21 mouse cellular contexts compared by ENCODE assay signal in genomic region chr1:131193746-131194145, GRCm38 (mm10). TPM values are rescaled to one million over a fixed set of nuclear protein-coding genes. Genes with fewer than 3 reads are reported as not detected.
A peak's percentile ranks its signal among the peaks of the same experiment; 100 is the strongest.
DNase-seq lines count a peak whose midpoint lies in the region; ATAC-seq lines count a peak whose summit lies in the region.
"Had no signal": no experiment of that assay in that cellular context is flagged by ENCODE, and none has a peak within 500 bp of the region (broad histone marks: within the 10 kb centered on the region; RNA-seq: fewer than 3 reads in every experiment).

No protein-coding gene starts in this region.

- peak; percentile 22; the same call in 1 of the 2 replicates for ATAC-seq in intestine, embryonic 16.5 days
- no peak for ATAC-seq in intestine, embryonic 15.5 days
- ATAC-seq in midbrain, embryonic 11.5 days (ENCODE audit: low FRiP score): no peak
- ATAC-seq: forebrain, embryonic 16.5 days; hindbrain, postnatal 0 days had no signal

- no peak overlapping the region for H3K9ac ChIP-seq in intestine, embryonic 16.5 days (ENCODE audit: low read depth, low read length)
- H3K9ac ChIP-seq in intestine, embryonic 15.5 days: no peak overlapping the region
- no peak overlapping the region for H3K9ac ChIP-seq in midbrain, embryonic 11.5 days (ENCODE audit: low read length)
- H3K9ac ChIP-seq: heart, embryonic 12.5 days had no signal

- H3K4me3 ChIP-seq in intestine, embryonic 16.5 days (ENCODE audit: low read length): no peak overlapping the region
- no peak overlapping the region for H3K4me3 ChIP-seq in intestine, embryonic 15.5 days (replicated peaks)
- H3K4me3 ChIP-seq in midbrain, embryonic 11.5 days (ENCODE audit: low read depth, low read length): no peak overlapping the region
- H3K4me3 ChIP-seq: embryonic facial prominence, embryonic 10.5 days; heart, embryonic 12.5 days; midbrain, embryonic 10.5 days had no signal

- WGBS in intestine, embryonic 16.5 days: 51% methylated on average over 3 of the region's 3 CpGs
- 48% methylated on average over 3 of the region's 3 CpGs for WGBS in intestine, embryonic 15.5 days
- 61% methylated on average over 3 of the region's 3 CpGs for WGBS in midbrain, embryonic 11.5 days

- no peak overlapping the region for H3K27ac ChIP-seq in intestine, embryonic 16.5 days (ENCODE audit: low read length)
- H3K27ac ChIP-seq in intestine, embryonic 15.5 days: no peak overlapping the region
- no peak overlapping the region for H3K27ac ChIP-seq in midbrain, embryonic 11.5 days (ENCODE audit: low read depth, low read length)
- H3K27ac ChIP-seq: embryonic facial prominence, embryonic 10.5 days; hindbrain, postnatal 0 days; midbrain, embryonic 10.5 days had no signal

- H3K27me3 ChIP-seq in intestine, embryonic 16.5 days (replicated peaks; ENCODE audit: control insufficient read depth, insufficient read depth, low read length): no peaks in the 10 kb centered on the region
- no peaks in the 10 kb centered on the region for H3K27me3 ChIP-seq in intestine, embryonic 15.5 days (replicated peaks)
- H3K27me3 ChIP-seq in midbrain, embryonic 11.5 days (ENCODE audit: control insufficient read depth, insufficient read depth, low read length): no peaks in the 10 kb centered on the region
- H3K27me3 ChIP-seq: heart, embryonic 12.5 days had no signal

- peaks cover 2% of the 10 kb centered on the region; the same call in 1 of the 2 replicates for H3K4me1 ChIP-seq in intestine, embryonic 16.5 days (ENCODE audit: control insufficient read depth, insufficient read depth, low read length)
- peaks cover 9% of the 10 kb centered on the region; the same call in 1 of the 2 replicates for H3K4me1 ChIP-seq in intestine, embryonic 15.5 days (replicated peaks)
- H3K4me1 ChIP-seq in midbrain, embryonic 11.5 days (ENCODE audit: control insufficient read depth, insufficient read depth, low read length): no peaks in the 10 kb centered on the region; the same call in 1 of the 2 replicates

- H3K9me3 ChIP-seq in intestine, embryonic 16.5 days (ENCODE audit: control insufficient read depth, low read length): no peaks in the 10 kb centered on the region
- no peaks in the 10 kb centered on the region for H3K9me3 ChIP-seq in intestine, embryonic 15.5 days
- no peaks in the 10 kb centered on the region for H3K9me3 ChIP-seq in midbrain, embryonic 11.5 days (ENCODE audit: control insufficient read depth, low read length)
- H3K9me3 ChIP-seq: embryonic facial prominence, embryonic 10.5 days; heart, embryonic 12.5 days; midbrain, embryonic 10.5 days had no signal

- H3K36me3 ChIP-seq in intestine, embryonic 16.5 days (ENCODE audit: control insufficient read depth, insufficient read depth, low read length): no peaks in the 10 kb centered on the region
- no peaks in the 10 kb centered on the region for H3K36me3 ChIP-seq in intestine, embryonic 15.5 days
- H3K36me3 ChIP-seq in midbrain, embryonic 11.5 days (ENCODE audit: control insufficient read depth, insufficient read depth, low read length): no peaks in the 10 kb centered on the region
- H3K36me3 ChIP-seq: embryonic facial prominence, embryonic 10.5 days; heart, embryonic 12.5 days; midbrain, embryonic 10.5 days had no signal

- H3K4me2 ChIP-seq in intestine, embryonic 16.5 days (ENCODE audit: low read depth, low read length): no peak overlapping the region
- H3K4me2 ChIP-seq in intestine, embryonic 15.5 days (replicated peaks): no peak overlapping the region
- H3K4me2 ChIP-seq in midbrain, embryonic 11.5 days: no peak overlapping the region
- H3K4me2 ChIP-seq: heart, embryonic 12.5 days had no signal

- peak; percentile 30 to 49 for DNase-seq in kidney, adult 8-10 months
- DNase-seq in kidney, postnatal 4 days: peak; percentile 39 to 51
- DNase-seq in lung, postnatal 25 days (ENCODE audit: low spot score): peak; percentile 67
- no peak for DNase-seq in midbrain, embryonic 11.5 days (ENCODE audit: low spot score, missing footprints)
- no peak for DNase-seq in adrenal gland, postnatal 4 days (ENCODE audit: low spot score in 2 of 2)
- no peak for DNase-seq in frontal cortex, postnatal 10 days (ENCODE audit: low spot score in 2 of 2)
- DNase-seq: adrenal gland, postnatal 36 days; cerebellum, adult 11 months; cerebellum, adult 9-11 months; gastrocnemius, postnatal 14 days; heart, adult 11 months; heart, postnatal 10 days; right cerebral cortex, postnatal 14 days; thymus, postnatal 14 days had no signal

RNA-seq across cellular contexts. Expression of gene Eif2d, which starts 40.8 kb away (rescaled TPM):
- 53.8 and 58.0 TPM in 2 replicates for polyA plus RNA-seq in intestine, embryonic 16.5 days (2015; fragmentation: Nextera tagmentation; extraction: Ambion mirVana)
- polyA plus RNA-seq in intestine, embryonic 15.5 days (2015; fragmentation: Nextera tagmentation; extraction: Ambion mirVana): 53.0 and 55.1 TPM in 2 replicates
- 55.7 and 56.7 TPM in 2 replicates for polyA plus RNA-seq in midbrain, embryonic 11.5 days (2014; fragmentation: Nextera tagmentation; extraction: Ambion mirVana)
- total RNA-seq in adrenal gland, postnatal 4 days (2021): 10 to 100 TPM; 47.4 to 49.9 TPM

RNA-seq across cellular contexts. Expression of gene Rassf5, which starts 51.3 kb away (rescaled TPM):
- polyA plus RNA-seq in intestine, embryonic 16.5 days (2015; fragmentation: Nextera tagmentation; extraction: Ambion mirVana): 3.5 and 4.1 TPM in 2 replicates
- polyA plus RNA-seq in intestine, embryonic 15.5 days (2015; fragmentation: Nextera tagmentation; extraction: Ambion mirVana): 2.8 and 3.1 TPM in 2 replicates
- 0.52 and 1.00 TPM in 2 replicates for polyA plus RNA-seq in midbrain, embryonic 11.5 days (2014; fragmentation: Nextera tagmentation; extraction: Ambion mirVana)
- 10 to 100 TPM; 11.1 to 14.1 TPM for total RNA-seq in adrenal gland, postnatal 4 days (2021)

RNA-seq across cellular contexts. Expression of gene Dyrk3, which starts 55.6 kb away (rescaled TPM):
- 2.3 and 2.4 TPM in 2 replicates for polyA plus RNA-seq in intestine, embryonic 16.5 days (2015; fragmentation: Nextera tagmentation; extraction: Ambion mirVana)
- 3.5 and 4.1 TPM in 2 replicates for polyA plus RNA-seq in intestine, embryonic 15.5 days (2015; fragmentation: Nextera tagmentation; extraction: Ambion mirVana)
- polyA plus RNA-seq in midbrain, embryonic 11.5 days (2014; fragmentation: Nextera tagmentation; extraction: Ambion mirVana): 17.2 and 23.4 TPM in 2 replicates
- total RNA-seq in adrenal gland, postnatal 4 days (2021): 1 to 10 TPM; 7.9 to 8.4 TPM

Comparison
In these comparisons a context has a peak if more than half of its experiments do, and no peak if none do; other contexts are left out.
1. DNase-seq: peak in kidney, adult 8-10 months (2 of 2), kidney, postnatal 4 days (2 of 2) and lung, postnatal 25 days (single experiment); none in midbrain, embryonic 11.5 days (single experiment), adrenal gland, postnatal 4 days (0 of 2) and frontal cortex, postnatal 10 days (0 of 2).